Mouse (Mus musculus) adrenal gland, adult 2 months (tissue): ENCODE data around the gene Exosc3. TPM values are rescaled to one million over a fixed set of nuclear protein-coding genes. Genes with fewer than 3 reads are reported as not detected.

Source experiments
- DNase-seq: peaks from one replicate; pipeline ENCODE4 v3.0.0; 2021
- polyA plus RNA-seq: library from polyadenylated mRNA; depleted of rRNA; stranded (reverse); fragments of >200 nt; gene quantifications from 2 replicates; pipeline ENCODE4 v1.2.3, GENCODE M21; 2012; rRNA removed
- total RNA-seq, 2 experiments: library from RNA; stranded (reverse); gene quantifications; 2 replicates each; pipeline ENCODE4 v1.2.3; 2021

Gene Exosc3
- total and polyA plus RNA-seq, 3 experiments = 21.4 to 38.1 (median 24.3) TPM

- DNase-seq = peak; percentile 62
Measured at GRCm38 (mm10) chr4:45279981-45280548, 62.5 kb downstream of the Exosc3 start.

GRCm38 (mm10) chr4:45279292-45279691 is 63.2 kb downstream of the Exosc3 start:
- no peak for DNase-seq

GRCm38 (mm10) chr4:45275770-45276169 is 66.8 kb downstream of the Exosc3 start:
- DNase-seq = no peak

- DNase-seq = peak; percentile 46
Measured at GRCm38 (mm10) chr4:45271041-45271452, 71.5 kb downstream of the Exosc3 start.

- no peak for DNase-seq
Measured at GRCm38 (mm10) chr4:45267883-45268282, 74.6 kb downstream of the Exosc3 start.

Other genes starting within 250 kb of the Exosc3 start
- gene Tomm5, start 234.6 kb downstream of the Exosc3 start, total RNA-seq = 100 to 1,000 TPM in 1 of 2 experiments, 10 to 100 TPM in 1; 77.9 to 111 TPM
- 46.0 and 52.3 TPM in 2 replicates for gene Tomm5, start 234.6 kb downstream of the Exosc3 start, polyA plus RNA-seq
- gene Frmpd1, start 157.9 kb downstream of the Exosc3 start, total RNA-seq = 1 to 10 TPM; 5.2 to 7.4 TPM
- 3.7 and 4.0 TPM in 2 replicates for gene Frmpd1, start 157.9 kb downstream of the Exosc3 start, polyA plus RNA-seq
- gene Trmt10b, start 45.6 kb downstream of the Exosc3 start, total RNA-seq = 10 to 100 TPM in 1 of 2 experiments, 1 to 10 TPM in 1; 8.7 to 12.8 TPM
- 0.48 and 0.70 TPM in 2 replicates for gene Trmt10b, start 45.6 kb downstream of the Exosc3 start, polyA plus RNA-seq
- 10 to 100 TPM; 22.8 to 24.5 TPM for gene Dcaf10, start 631 bp downstream of the Exosc3 start, total RNA-seq
- 53.9 and 60.8 TPM in 2 replicates for gene Dcaf10, start 631 bp downstream of the Exosc3 start, polyA plus RNA-seq
- gene Slc25a51, start 66.0 kb upstream of the Exosc3 start, total RNA-seq = 100 to 1,000 TPM; 298 to 434 TPM
- gene Slc25a51, start 66.0 kb upstream of the Exosc3 start, polyA plus RNA-seq = 136 and 197 TPM in 2 replicates
- 100 to 1,000 TPM in 1 of 2 experiments, 10 to 100 TPM in 1; 48.7 to 154 TPM for gene Shb, start 189.7 kb upstream of the Exosc3 start, total RNA-seq
- gene Shb, start 189.7 kb upstream of the Exosc3 start, polyA plus RNA-seq = 71.0 and 106 TPM in 2 replicates